Mouse (Mus musculus) heart, postnatal 0 days (tissue): ENCODE results near the gene Abhd14a.

Experiments used
- CTCF ChIP-seq: IDR thresholded peaks from 2 replicates; pipeline ENCODE4 v1.5.1; 2016; ENCODE audit warnings: antibody characterized with exemption, control low read depth, low read depth
- EP300 ChIP-seq: IDR thresholded peaks from 2 replicates; pipeline ENCODE4 v1.6.1; 2016; ENCODE audit warnings: antibody characterized with exemption, low read depth

- no peak for TF ChIP-seq EP300
- TF ChIP-seq CTCF = no peak
These were observed 45.3 kb downstream of the Abhd14a start for GRCm38 (mm10) chr9:106402149-106402548.
